Mouse (Mus musculus) gastrocnemius, adult 18-20 months (tissue): ENCODE results near the gene Uncx. TPM values are rescaled to one million over a fixed set of nuclear protein-coding genes. Genes with fewer than 3 reads are reported as not detected.

Source experiments
- DNase-seq: peaks from one replicate; pipeline ENCODE4 v3.0.0; 2021; ENCODE audit warnings: low spot score
- total RNA-seq, 2 experiments: library from RNA; stranded (reverse); gene quantifications; 2 replicates each; pipeline ENCODE4 v1.2.3; 2021

Uncx gene
- total RNA-seq, 2 experiments from 2014 or later: not detected

DNA sequence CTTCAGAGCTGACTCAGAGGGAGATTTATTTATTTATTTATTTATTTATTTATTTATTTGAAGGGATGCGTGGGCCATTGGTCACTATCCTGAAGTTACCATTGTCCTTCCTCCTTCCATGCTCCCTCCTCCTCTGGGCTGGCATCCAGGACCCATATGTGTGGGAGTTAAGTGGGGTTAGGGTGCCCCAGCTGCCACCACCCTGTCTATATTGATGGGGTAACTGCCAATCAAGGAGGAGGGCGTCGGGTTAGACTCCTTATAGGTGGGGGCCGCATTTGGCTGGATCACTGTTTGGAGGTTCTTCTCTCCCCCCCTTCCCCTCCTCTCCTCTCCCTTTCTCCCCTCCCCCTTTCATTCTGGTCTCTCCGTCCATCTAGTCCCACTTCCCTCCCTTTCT, 738 bp upstream of the Uncx start:
- DNase-seq: no peak

- no peak for DNase-seq
These were observed 466 bp downstream of the Uncx start for GRCm38 (mm10) chr5:139543650-139544270.

- no peak for DNase-seq
These were observed 1.2 kb downstream of the Uncx start for GRCm38 (mm10) chr5:139544271-139545135.

DNA sequence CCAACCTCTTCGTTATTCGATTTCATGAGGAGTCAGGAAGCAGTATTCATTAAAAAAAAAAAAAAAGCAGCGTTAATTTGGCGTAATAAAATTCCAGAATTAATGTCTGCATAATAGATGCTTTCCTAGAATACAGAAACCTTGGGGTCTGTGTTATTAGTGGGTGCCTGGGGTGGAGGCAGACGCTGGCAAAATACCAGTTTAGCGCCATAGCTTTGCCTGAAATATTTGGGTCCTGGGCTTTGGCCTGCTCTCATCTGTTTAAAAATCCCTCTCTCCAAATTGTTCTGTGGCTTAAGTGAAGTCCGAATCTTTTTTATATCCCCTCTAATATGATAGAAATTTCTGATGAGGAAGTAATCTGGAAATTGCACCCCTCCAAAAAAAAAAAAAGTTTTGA, 1.9 kb downstream of the Uncx start:
- no peak for DNase-seq

GRCm38 (mm10) chr5:139545673-139546335, 2.5 kb downstream of the Uncx start:
- DNase-seq: no peak

GRCm38 (mm10) chr5:139546336-139546770, 3.1 kb downstream of the Uncx start:
- no peak for DNase-seq

- no peak for DNase-seq
These were observed 3.6 kb downstream of the Uncx start for GRCm38 (mm10) chr5:139546771-139547420.

GRCm38 (mm10) chr5:139547421-139547931, 4.2 kb downstream of the Uncx start:
- DNase-seq: no peak

GRCm38 (mm10) chr5:139553446-139554273, 10.4 kb downstream of the Uncx start:
- no peak for DNase-seq

- DNase-seq: no peak
These were observed 11.4 kb downstream of the Uncx start for GRCm38 (mm10) chr5:139554478-139555335.

GRCm38 (mm10) chr5:139555476-139556115, 12.3 kb downstream of the Uncx start:
- DNase-seq: no peak

DNA sequence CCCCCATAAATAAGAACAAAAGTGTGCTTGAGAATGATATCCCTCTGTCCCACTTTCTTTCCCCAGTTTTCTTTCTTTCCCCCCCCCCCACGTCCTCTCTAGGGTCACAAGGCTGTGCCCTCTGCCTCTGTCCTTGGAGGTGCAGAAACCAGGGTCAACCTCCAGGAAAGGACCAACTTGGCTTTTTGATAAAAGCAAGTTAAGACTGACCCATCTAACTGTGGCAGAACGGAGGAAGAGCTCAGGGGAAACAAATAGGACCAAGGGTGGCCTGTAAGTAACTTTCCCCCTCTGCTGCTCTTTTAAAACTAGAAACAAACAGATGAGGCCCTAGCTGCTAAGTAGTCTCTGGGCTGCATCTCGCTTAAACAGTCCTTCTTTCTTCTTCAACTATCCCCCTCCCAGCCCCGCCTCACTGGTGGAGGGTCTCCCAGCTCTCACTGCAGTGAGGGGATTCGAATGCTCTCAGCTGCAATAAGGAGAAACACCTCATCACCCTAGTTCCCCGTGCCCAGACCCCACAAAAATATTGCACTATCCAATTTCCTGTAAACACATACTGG, 12.9 kb downstream of the Uncx start:
- DNase-seq: no peak

- no peak for DNase-seq
These were observed 13.8 kb downstream of the Uncx start for GRCm38 (mm10) chr5:139557079-139557478.

DNA sequence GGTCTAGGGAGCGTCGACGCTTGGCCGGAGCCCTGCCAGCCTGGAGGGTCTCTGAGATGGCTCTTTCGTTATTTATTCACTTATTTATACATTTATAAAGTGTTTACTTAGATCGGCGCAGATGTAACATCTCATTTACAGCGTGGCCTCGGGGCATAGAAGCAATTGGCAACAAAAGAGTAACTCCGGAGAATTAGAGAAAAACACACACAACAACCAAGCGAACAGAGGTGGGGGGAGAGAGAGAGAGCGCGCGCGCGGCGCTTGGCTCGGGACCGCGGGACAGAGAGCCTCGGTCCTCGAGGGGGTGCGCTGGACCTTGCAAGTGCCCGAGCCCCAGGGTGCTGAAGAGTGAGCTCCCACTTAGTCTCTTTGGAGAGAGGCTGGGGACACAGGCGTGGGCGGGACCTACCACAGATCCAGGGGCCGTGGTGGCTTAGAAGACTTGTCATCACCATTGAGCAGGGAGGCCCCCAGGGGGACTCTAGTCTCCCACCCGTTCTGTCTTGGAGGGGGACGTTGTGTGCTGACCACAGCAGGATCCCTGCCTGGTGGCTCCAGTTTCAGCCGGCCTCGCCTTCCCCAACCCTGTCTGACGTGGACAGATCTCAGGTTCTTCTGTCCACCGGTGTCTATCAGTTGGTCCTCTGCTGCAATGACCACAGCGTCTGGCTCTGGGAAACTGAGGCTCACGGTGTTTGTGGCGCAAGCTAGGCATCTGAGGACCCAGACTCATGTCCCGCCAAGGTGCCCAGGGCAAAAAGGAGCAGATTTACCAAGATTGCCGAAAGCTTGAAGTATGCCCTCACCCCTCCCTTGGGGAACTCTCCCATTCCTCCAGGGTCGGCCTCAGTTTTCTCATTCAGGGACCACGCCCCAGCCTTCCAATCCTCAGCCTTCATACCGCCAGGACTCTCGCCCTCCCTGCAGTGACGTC, 14.5 kb downstream of the Uncx start:
- no peak for DNase-seq

- no peak for DNase-seq
These were observed 15.1 kb downstream of the Uncx start for GRCm38 (mm10) chr5:139558468-139558804.

- DNase-seq: no peak
These were observed 15.8 kb downstream of the Uncx start for GRCm38 (mm10) chr5:139558917-139559660.

DNA sequence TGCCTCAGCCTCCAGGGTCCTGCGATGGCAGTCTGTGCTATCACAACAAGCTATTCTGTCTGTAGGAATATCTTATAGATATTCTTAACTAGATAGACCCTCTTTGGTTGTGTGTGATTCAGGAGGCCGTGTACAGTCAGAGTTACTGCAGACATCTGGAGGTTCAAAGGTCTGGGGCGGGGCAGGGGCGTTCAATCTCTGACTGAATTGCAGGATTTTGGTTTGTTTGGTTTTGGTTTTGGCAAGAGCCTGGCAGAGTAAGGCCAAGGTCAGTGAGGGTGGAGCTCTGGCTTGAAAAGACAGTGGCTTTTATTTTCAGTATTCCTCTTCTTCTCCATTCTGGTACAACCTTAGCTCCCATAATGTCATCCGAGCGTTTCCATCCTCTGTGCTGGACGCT, 16.5 kb downstream of the Uncx start:
- DNase-seq: no peak
